Mouse (Mus musculus) midbrain, postnatal 0 days (tissue): ENCODE results near the gene Lrrc74b. TPM values are rescaled to one million over a fixed set of nuclear protein-coding genes. Genes with fewer than 3 reads are reported as not detected.

Experiments
- ATAC-seq: fragments of 200-750 bp; cut with Nextera tagmentation; 2 replicates; pipeline ENCODE4 v1.8.0; 2017; ENCODE audit warnings: moderate number of reproducible peaks, mild to moderate bottlenecking, moderate TSS enrichment, moderate library complexity; ENCODE audit not compliant: low FRiP score
- DNase-seq: peaks from one replicate; pipeline ENCODE4 v3.0.0-alpha.2; 2015; ENCODE audit warnings: low spot score
- H3K27ac ChIP-seq: fragments of 300-500 bp; sonication (generic); 2 replicates; pipeline ENCODE4 v1.5.1; 2014; ENCODE audit warnings: low read depth, mild to moderate bottlenecking, low read length, mixed read lengths
- H3K27me3 ChIP-seq: fragments of 300-500 bp; sonication (generic); 2 replicates; pipeline ENCODE4 v1.6.1; 2014; ENCODE audit warnings: low read length, control low read depth, mixed read lengths; ENCODE audit not compliant: insufficient read depth
- H3K36me3 ChIP-seq: fragments of 300-500 bp; sonication (generic); 2 replicates; pipeline ENCODE4 v1.6.1; 2014; ENCODE audit warnings: low read length, control low read depth, mixed read lengths; ENCODE audit not compliant: insufficient read depth
- H3K4me1 ChIP-seq: fragments of 300-500 bp; sonication (generic); 2 replicates; pipeline ENCODE4 v1.6.1; 2014; ENCODE audit warnings: mild to moderate bottlenecking, control low read depth, antibody characterized with exemption, low read length, mixed read lengths; ENCODE audit not compliant: insufficient read depth
- H3K4me2 ChIP-seq: fragments of 300-500 bp; sonication (generic); 2 replicates; pipeline ENCODE4 v1.6.1; 2014; ENCODE audit warnings: low read depth, mild to moderate bottlenecking, low read length, mixed read lengths; ENCODE audit not compliant: poor library complexity, severe bottlenecking
- H3K4me3 ChIP-seq: fragments of 300-500 bp; sonication (generic); 2 replicates; pipeline ENCODE4 v1.5.1; 2014; ENCODE audit warnings: low read depth, mild to moderate bottlenecking, low read length, moderate library complexity
- H3K9ac ChIP-seq: fragments of 300-500 bp; sonication (generic); replicated peaks from 2 replicates; pipeline ENCODE4 v1.6.1; 2014; ENCODE audit warnings: mild to moderate bottlenecking, low read length, moderate library complexity, mixed read lengths; ENCODE audit not compliant: poor library complexity, severe bottlenecking
- H3K9me3 ChIP-seq: fragments of 300-500 bp; sonication (generic); 2 replicates; pipeline ENCODE4 v1.6.1; 2016; ENCODE audit warnings: low read length, control low read depth
- CTCF ChIP-seq: IDR thresholded peaks from 2 replicates; pipeline ENCODE4 v1.5.1; 2016; ENCODE audit warnings: antibody characterized with exemption, mild to moderate bottlenecking
- WGBS: fragments of 180-500 bp; shearing (Covaris S2); extraction: QIAGEN DNeasy Blood & Tissue Kit; methylation state at CpG from one replicate; pipeline ENCODE4 v1.1.7; 2014; 5-methylcytosine and 5-hydroxymethylcytosine counted together
- polyA plus RNA-seq: library from polyadenylated mRNA; unstranded; fragments of >200 nt; fragmentation: Nextera tagmentation; extraction: Ambion mirVana; gene quantifications from 2 replicates; pipeline ENCODE4 v1.2.1, GENCODE M21; 2015
- total RNA-seq: library from RNA; depleted of rRNA; stranded (reverse); fragments of >200 nt; gene quantifications from 2 replicates; pipeline ENCODE4 v1.2.3, GENCODE M21; 2014

Lrrc74b gene
- total and polyA plus RNA-seq, 2 experiments from 2014 or later, result 2.1 to 2.9 TPM

DNA sequence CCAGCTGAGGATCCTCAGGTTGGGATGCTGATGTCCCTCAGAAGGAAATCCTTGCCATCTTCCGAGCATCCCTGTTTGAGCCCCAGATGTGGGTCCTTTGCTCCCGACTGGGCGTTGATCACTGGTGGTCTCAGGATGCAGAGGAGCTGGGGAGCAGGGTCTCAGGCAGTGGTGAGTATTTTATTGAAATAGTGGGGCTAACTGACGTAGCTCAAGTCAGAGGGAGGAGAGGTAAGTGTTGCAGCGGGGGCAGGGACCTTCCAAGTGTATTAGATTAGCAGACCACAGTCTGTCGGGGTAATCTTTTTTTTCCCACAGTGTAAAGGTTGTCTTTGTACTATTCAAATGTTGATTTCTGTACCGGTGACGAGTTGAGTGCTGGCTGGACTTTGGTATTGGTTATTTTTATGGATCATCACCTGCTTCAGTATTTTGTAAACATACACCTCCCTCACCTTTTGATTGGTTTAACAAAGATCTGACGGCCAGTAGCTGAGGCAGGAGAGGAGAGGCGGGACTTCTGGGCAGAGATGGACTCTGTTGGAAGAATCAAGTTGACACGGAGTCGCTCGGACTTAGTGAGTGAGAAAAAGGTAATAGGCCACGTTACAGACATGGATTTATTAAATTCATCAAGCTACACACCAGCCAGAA is 28.2 kb downstream of the Lrrc74b start:
- Histone ChIP-seq H3K36me3 (peaks cover 6% of the 10 kb centered on the region; the same call in 1 of the 2 replicates), H3K27ac (no peak overlapping the region), H3K4me1 (peaks cover 10% of the 10 kb centered on the region), H3K9ac (no peak overlapping the region), H3K4me3 (no peak overlapping the region), H3K27me3 (no peaks in the 10 kb centered on the region), H3K4me2 (no peak overlapping the region), H3K9me3 (no peaks in the 10 kb centered on the region)
- no peak for ATAC-seq
- TF ChIP-seq CTCF, result no peak
- DNase-seq, result no peak
- 71% methylated on average over 14 of the region's 14 CpGs for WGBS

GRCm38 (mm10) chr16:17532271-17532670 is 28.8 kb downstream of the Lrrc74b start:
- 70% methylated on average over 4 of the region's 4 CpGs for WGBS
- Histone ChIP-seq H3K27me3 (no peaks in the 10 kb centered on the region), H3K4me2 (no peak overlapping the region), H3K4me3 (no peak overlapping the region), H3K4me1 (peaks cover 10% of the 10 kb centered on the region), H3K9me3 (no peaks in the 10 kb centered on the region), H3K27ac (no peak overlapping the region), H3K36me3 (peaks cover 8% of the 10 kb centered on the region; the same call in 1 of the 2 replicates), H3K9ac (no peak overlapping the region)
- no peak for ATAC-seq
- DNase-seq, result no peak
- TF ChIP-seq CTCF, result peak; percentile 53

GRCm38 (mm10) chr16:17530640-17531288 is 30.3 kb downstream of the Lrrc74b start, which contains the start of gene Thap7:
Gene Thap7 (minus strand): TSS chr16:17531136.
- TF ChIP-seq CTCF, result no peak
- peak within 1 kb of the TSS; percentile 89 for H3K4me2 ChIP-seq
- peak within 1 kb of the TSS; percentile 83 for H3K9ac ChIP-seq
- DNase-seq (peak; percentile 97), ATAC-seq (peak; percentile 96)
- under 1% methylated on average over 67 of the region's 67 CpGs for WGBS
- H3K4me3 ChIP-seq, result peak within 1 kb of the TSS; percentile 64
- H3K4me1 ChIP-seq, result peaks cover 10% of the 10 kb centered on the region
- H3K36me3 ChIP-seq, result peaks cover 19% of the 10 kb centered on the region
- no peaks in the 10 kb centered on the region for H3K27me3 ChIP-seq
- no peaks in the 10 kb centered on the region for H3K9me3 ChIP-seq
- peak within 1 kb of the TSS; percentile 98 for H3K27ac ChIP-seq

- 18% methylated on average over 17 of the region's 17 CpGs for WGBS
- Histone ChIP-seq H3K27me3 (no peaks in the 10 kb centered on the region), H3K9ac (peak overlapping the region; percentile 83), H3K36me3 (peaks cover 25% of the 10 kb centered on the region), H3K4me2 (peak overlapping the region; percentile 89), H3K4me1 (peaks cover 10% of the 10 kb centered on the region), H3K9me3 (no peaks in the 10 kb centered on the region), H3K4me3 (peak overlapping the region; percentile 64), H3K27ac (peak overlapping the region; percentile 98)
- no peak for TF ChIP-seq CTCF
- no peak for DNase-seq
- peak; percentile 8; the same call in 1 of the 2 replicates for ATAC-seq
Measured at GRCm38 (mm10) chr16:17529981-17530586, 31.0 kb downstream of the Lrrc74b start.

GRCm38 (mm10) chr16:17528276-17528675 is 32.8 kb downstream of the Lrrc74b start:
- peaks cover 40% of the 10 kb centered on the region for H3K36me3 ChIP-seq

GRCm38 (mm10) chr16:17527606-17528005 is 33.4 kb downstream of the Lrrc74b start:
- no peak overlapping the region for H3K9ac ChIP-seq
- H3K4me3 ChIP-seq, result no peak overlapping the region
- H3K27ac ChIP-seq, result no peak overlapping the region
- DNase-seq, result no peak
- H3K4me2 ChIP-seq, result no peak overlapping the region
- H3K9me3 ChIP-seq, result no peaks in the 10 kb centered on the region
- ATAC-seq, result no peak
- no peaks in the 10 kb centered on the region for H3K27me3 ChIP-seq
- H3K36me3 ChIP-seq, result peaks cover 47% of the 10 kb centered on the region
- no peak for TF ChIP-seq CTCF
- peaks cover 10% of the 10 kb centered on the region for H3K4me1 ChIP-seq

More at GRCm38 (mm10) chr16:17528276-17528675, 32.8 kb downstream of the Lrrc74b start:
- TF ChIP-seq CTCF, result no peak
- Histone ChIP-seq H3K27ac (no peak overlapping the region), H3K9me3 (no peaks in the 10 kb centered on the region), H3K4me2 (no peak overlapping the region), H3K9ac (no peak overlapping the region), H3K4me1 (peaks cover 10% of the 10 kb centered on the region), H3K27me3 (no peaks in the 10 kb centered on the region), H3K4me3 (no peak overlapping the region)
- ATAC-seq, result no peak
- WGBS, result 85% methylated on average over 13 of the region's 13 CpGs
- DNase-seq, result no peak
